Mouse (Mus musculus) CH12.LX (cell line): ENCODE results near the gene 4930519G04Rik.
A peak's percentile ranks its signal among the peaks of the same experiment; 100 is the strongest.

ENCODE experiments used
- CTCF ChIP-seq, 2 experiments: IDR thresholded peaks in 1 of 2; conservative IDR thresholded peaks in 1 of 2; 2 replicates each; pipeline ENCODE4 v1.5.1; 2011 to 2012; ENCODE audit warnings: low read depth in 2 of 2, low read length in 2 of 2, improper control_type of control experiment in 1 of 2, inconsistent platforms in 1 of 2, mild to moderate bottlenecking in 1 of 2, moderate library complexity in 1 of 2
- POLR2A ChIP-seq: IDR thresholded peaks from 2 replicates; pipeline ENCODE4 v1.6.1; 2011; ENCODE audit warnings: low read depth, mild to moderate bottlenecking, improper control_type of control experiment, low read length
- RAD21 ChIP-seq: IDR thresholded peaks from 2 replicates; pipeline ENCODE4 v1.6.1; 2011; ENCODE audit warnings: low read depth, mild to moderate bottlenecking, low read length, improper control_type of control experiment, moderate library complexity
- TCF12 ChIP-seq: IDR thresholded peaks from 2 replicates; pipeline ENCODE4 v1.6.1; 2014; ENCODE audit warnings: low read depth, mild to moderate bottlenecking, inconsistent platforms, low read length, improper control_type of control experiment
- UBTF ChIP-seq: IDR thresholded peaks from 2 replicates; pipeline ENCODE4 v1.6.1; 2012; ENCODE audit warnings: low read depth, mild to moderate bottlenecking, inconsistent platforms, low read length, improper control_type of control experiment, moderate library complexity
- USF2 ChIP-seq: conservative IDR thresholded peaks from 2 replicates; pipeline ENCODE4 v1.6.1; 2011; ENCODE audit warnings: low read depth, low read length, improper control_type of control experiment
- ZMIZ1 ChIP-seq: IDR thresholded peaks from 2 replicates; pipeline ENCODE4 v1.6.1; 2012; ENCODE audit warnings: low read depth, mild to moderate bottlenecking, inconsistent platforms, low read length, improper control_type of control experiment

DNA sequence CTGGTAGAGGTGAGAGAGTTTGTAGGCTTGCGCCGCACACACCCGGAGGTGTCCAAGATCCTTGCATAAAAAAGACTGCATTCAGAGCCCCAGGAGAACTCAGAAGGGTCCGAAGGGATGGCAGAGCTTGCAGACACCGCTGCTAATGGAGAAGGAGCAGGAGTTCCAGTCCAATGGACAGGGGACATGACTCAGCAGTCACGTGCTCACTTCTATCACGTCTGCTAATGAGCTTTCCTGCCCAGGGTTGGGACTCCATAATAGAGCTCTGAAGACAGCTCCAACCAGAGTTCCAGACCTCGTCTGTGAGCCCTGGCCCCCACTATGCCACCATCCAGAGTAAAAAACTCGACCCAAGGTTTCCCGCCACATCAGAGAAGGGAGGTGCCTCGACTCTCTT is 35.3 kb upstream of the 4930519G04Rik start:
- TF ChIP-seq TCF12 (no peak), POLR2A (no peak), RAD21 (no peak), USF2 (peak; percentile 37; the same call in 1 of the 2 replicates), CTCF (conservative IDR thresholded peaks at IDR 0.05 in 1 of 2, IDR thresholded peaks at IDR 0.05 in 1 of 2; ENCODE audit: low read depth in 2 of 2, low read length in 2 of 2) (no peak), ZMIZ1 (no peak), UBTF (no peak)
